Comparison of ENCODE assay signal across 8 mouse cellular contexts in the genomic region with DNA sequence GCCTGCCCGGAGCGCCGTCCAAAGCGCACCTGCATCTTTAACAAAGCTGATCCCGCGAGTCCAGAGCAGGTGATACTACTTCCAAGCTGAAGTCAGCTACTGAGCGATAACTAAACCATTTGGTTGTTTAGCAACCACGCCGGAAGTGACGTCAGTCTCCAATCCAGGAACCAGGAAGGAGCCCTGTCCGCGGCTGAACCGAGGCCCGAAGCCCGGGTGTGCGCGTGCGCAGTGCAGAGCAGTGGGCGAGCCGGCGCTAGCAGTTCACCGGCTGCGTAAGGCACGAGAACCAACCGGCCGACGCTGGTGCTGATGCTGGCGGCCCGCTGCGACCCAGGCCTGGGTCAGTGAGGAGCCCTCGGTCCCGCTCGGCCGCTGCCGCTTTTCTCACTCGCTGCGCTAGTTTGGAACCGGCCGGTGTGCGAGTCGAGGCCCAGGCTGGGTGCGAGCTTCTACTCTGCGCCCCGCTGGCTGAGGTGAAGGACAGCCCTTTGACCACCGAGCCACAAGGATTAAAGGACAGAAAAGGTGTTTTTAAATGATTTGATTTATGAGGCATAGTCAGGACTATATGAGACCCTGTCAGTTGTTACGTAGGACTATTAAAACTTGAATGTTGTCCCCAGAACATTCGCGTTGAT. TPM values are rescaled to one million over a fixed set of nuclear protein-coding genes. Genes with fewer than 3 reads are reported as not detected.
DNase-seq lines count a peak whose midpoint lies in the region; ATAC-seq and TF ChIP-seq lines count a peak whose summit lies in the region.

A gene (minus strand): TSS at position 147 of the 641 bp plus-strand sequence.
A gene (plus strand): TSS at position 195 of the 641 bp plus-strand sequence.

- H3K4me1 ChIP-seq in cortical plate, adult 2 months (ENCODE audit: control insufficient read depth, insufficient read depth, low read length) = no peaks in the 10 kb centered on the region; the same call in 1 of the 2 replicates
- H3K4me1 ChIP-seq in megakaryocyte, embryonic 14.5 days = peaks cover 16% of the 10 kb centered on the region; the same call in 1 of the 2 replicates

- peak within 1 kb of the TSS; percentile 55; the same call in 1 of the 2 replicates for H3K27ac ChIP-seq in cortical plate, adult 2 months (ENCODE audit: insufficient read depth, low read length)

- peak; percentile 94 to 97 for DNase-seq in gastrocnemius, adult 8-10 months (ENCODE audit: low spot score in 2 of 2)
- DNase-seq in hindlimb bud, embryonic 11.5 days (ENCODE audit: extremely low spot score, low read depth, low spot score) = peak; percentile 96
- DNase-seq in left cerebral cortex, adult 8-10 months (ENCODE audit: low spot score in 2 of 2) = peak; percentile 89 to 98
- DNase-seq in right cerebral cortex, postnatal 10 days (ENCODE audit: low spot score in 2 of 2) = peak; percentile 99 to 100
- DNase-seq in urinary bladder, postnatal 25 days (ENCODE audit: low spot score) = peak; percentile 99

- TF ChIP-seq POLR2A in cortical plate, adult 2 months (IDR thresholded peaks at IDR 0.05; ENCODE audit: extremely low read depth, insufficient read depth, low read length) = peak; percentile 76

- TF ChIP-seq CTCF in cortical plate, adult 2 months (IDR thresholded peaks at IDR 0.05; ENCODE audit: extremely low read depth, insufficient read depth, low read length) = no peak

- H3K4me3 ChIP-seq in cortical plate, adult 2 months (ENCODE audit: insufficient read depth, low read length) = peak within 1 kb of the TSS; percentile 55
- peak within 1 kb of the TSS; percentile 97 for H3K4me3 ChIP-seq in megakaryocyte, embryonic 14.5 days (replicated peaks)

- peak; percentile 91 for ATAC-seq in activated CD4-positive, CD25-positive, alpha-beta regulatory T cell, adult 4 months

- peaks cover 28% of the 10 kb centered on the region for H3K36me3 ChIP-seq in megakaryocyte, embryonic 14.5 days (replicated peaks; ENCODE audit: low read length)

- H3K9me3 ChIP-seq in megakaryocyte, embryonic 14.5 days = no peaks in the 10 kb centered on the region

- no peaks in the 10 kb centered on the region for H3K27me3 ChIP-seq in megakaryocyte, embryonic 14.5 days (replicated peaks)

RNA-seq across cellular contexts. Expression of the first gene that starts in this region (rescaled TPM):
- polyA plus RNA-seq in activated CD4-positive, CD25-positive, alpha-beta regulatory T cell, adult 4 months (2017; shearing (Covaris generic)) = 1 to 10 TPM; 3.8 to 4.7 TPM
- polyA plus RNA-seq in cortical plate, adult 2 months (2012; rRNA removed) = 3.7 TPM in 2 replicates
- under 1 TPM; 0.27 to 0.49 (median 0.37) TPM for total RNA-seq in gastrocnemius, adult 8-10 months (2022)
- 1 to 10 TPM; 1.9 to 3.0 (median 1.9) TPM for total RNA-seq in left cerebral cortex, adult 8-10 months (2022)
- 0.54 TPM in 1 of 2 replicates, not detected in the other for polyA plus RNA-seq in megakaryocyte, embryonic 14.5 days (2012; ENCODE audit: insufficient read depth, low replicate concordance)

RNA-seq across cellular contexts. Expression of the second gene that starts in this region (rescaled TPM):
- 10 to 100 TPM; 44.8 to 47.8 TPM for polyA plus RNA-seq in activated CD4-positive, CD25-positive, alpha-beta regulatory T cell, adult 4 months (2017; shearing (Covaris generic))
- polyA plus RNA-seq in cortical plate, adult 2 months (2012; rRNA removed) = 25.5 and 29.9 TPM in 2 replicates
- total RNA-seq in gastrocnemius, adult 8-10 months (2022) = 10 to 100 TPM; 17.4 to 22.6 (median 20.3) TPM
- total RNA-seq in left cerebral cortex, adult 8-10 months (2022) = 10 to 100 TPM; 18.5 to 24.3 (median 20.1) TPM
- polyA plus RNA-seq in megakaryocyte, embryonic 14.5 days (2012; ENCODE audit: insufficient read depth, low replicate concordance) = 5.8 TPM in 1 of 2 replicates, not detected in the other

Comparison
In these comparisons a context has a peak if more than half of its experiments do, and no peak if none do; other contexts are left out.
1. Peak in every context shown above with its lines: DNase-seq, ATAC-seq, H3K4me3 ChIP-seq and H3K27ac ChIP-seq.